Mouse (Mus musculus): Measurements from ENCODE around the gene Olfr284.

Gene Olfr284

GRCm38 (mm10) chr15:98340887-98341286 is at the start of gene Olfr284:
TSS of gene Olfr284 (minus strand) at chr15:98340987.
- DNase-seq: no peak

GRCm38 (mm10) chr15:98389796-98390195 is 49.0 kb upstream of the Olfr284 start:
- peak; percentile 86 for DNase-seq

- peak; percentile 10 for DNase-seq
Measured at GRCm38 (mm10) chr15:98387621-98388020, 46.8 kb upstream of the Olfr284 start.

- no peak for DNase-seq
Measured at GRCm38 (mm10) chr15:98380846-98381245, 40.1 kb upstream of the Olfr284 start, which contains the start of gene Olfr283. TSS of gene Olfr283 (minus strand) at chr15:98380946.

DNA sequence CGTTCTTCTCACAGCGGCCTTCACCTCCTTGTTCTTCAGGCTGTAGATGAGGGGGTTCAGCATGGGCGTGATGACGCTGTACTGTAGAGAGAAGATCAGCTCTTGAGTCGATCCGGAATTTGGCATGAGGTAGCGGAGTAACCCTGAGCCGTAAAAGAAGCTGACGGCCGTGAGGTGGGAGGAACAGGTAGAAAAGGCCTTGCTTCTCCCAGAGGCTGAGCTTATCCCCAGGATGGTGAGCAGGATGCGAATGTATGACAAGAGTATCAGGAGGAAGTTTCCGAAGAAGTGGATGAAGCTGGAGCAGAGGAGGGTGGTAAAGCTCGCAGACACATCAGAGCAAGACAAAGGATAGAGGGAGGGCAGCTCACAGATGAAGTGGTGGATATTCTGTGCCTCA is 37.4 kb upstream of the Olfr284 start:
- no peak for DNase-seq

DNA sequence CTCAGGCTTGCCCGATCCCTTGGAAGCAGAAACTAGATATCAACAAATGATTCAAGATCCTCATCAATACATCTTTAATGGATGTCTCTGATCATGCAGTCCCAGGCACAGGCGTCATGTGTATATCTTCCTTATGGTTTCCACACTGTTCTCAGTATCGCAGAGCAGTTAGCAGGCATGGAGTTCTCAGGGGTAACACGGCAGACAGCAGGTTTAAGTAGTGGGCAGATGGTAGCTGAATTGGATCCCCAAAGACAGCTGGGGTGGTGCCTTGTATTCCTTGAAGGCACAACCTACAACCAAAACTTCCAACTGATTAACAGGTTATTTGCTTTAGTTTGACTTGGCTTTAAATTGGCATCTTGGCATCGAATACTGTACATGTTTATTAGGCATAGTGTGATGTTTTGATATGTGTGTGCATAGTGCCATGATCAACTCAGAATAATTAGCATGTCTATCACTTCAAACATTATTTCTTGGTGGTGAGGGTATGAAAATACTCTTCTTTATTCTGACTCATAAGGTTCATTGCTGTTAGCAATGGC is 23.5 kb downstream of the Olfr284 start, which contains the start of gene Olfr285:
Olfr285 (minus strand) TSS at position 177 of the 548 bp plus-strand sequence.
- DNase-seq: no peak

DNA sequence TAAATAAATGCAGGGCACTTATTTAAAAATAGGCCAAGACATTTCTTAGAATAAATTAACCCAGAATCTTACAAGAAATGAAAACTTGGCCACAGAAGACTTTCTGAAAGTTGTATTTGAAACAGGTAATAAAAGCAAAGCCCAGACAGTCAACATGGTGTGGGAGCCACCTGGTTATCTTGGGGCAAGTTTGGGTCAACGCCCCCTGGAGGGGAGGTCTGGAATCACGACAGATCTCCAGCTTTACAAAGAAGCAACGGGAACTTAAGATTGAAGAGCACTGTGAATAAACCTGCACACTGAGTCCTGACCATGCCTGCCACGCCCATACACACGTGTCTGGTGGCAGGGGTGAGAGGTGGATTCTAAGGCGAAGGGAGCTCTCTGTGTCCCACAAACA is 25.1 kb downstream of the Olfr284 start:
- no peak for DNase-seq

DNA sequence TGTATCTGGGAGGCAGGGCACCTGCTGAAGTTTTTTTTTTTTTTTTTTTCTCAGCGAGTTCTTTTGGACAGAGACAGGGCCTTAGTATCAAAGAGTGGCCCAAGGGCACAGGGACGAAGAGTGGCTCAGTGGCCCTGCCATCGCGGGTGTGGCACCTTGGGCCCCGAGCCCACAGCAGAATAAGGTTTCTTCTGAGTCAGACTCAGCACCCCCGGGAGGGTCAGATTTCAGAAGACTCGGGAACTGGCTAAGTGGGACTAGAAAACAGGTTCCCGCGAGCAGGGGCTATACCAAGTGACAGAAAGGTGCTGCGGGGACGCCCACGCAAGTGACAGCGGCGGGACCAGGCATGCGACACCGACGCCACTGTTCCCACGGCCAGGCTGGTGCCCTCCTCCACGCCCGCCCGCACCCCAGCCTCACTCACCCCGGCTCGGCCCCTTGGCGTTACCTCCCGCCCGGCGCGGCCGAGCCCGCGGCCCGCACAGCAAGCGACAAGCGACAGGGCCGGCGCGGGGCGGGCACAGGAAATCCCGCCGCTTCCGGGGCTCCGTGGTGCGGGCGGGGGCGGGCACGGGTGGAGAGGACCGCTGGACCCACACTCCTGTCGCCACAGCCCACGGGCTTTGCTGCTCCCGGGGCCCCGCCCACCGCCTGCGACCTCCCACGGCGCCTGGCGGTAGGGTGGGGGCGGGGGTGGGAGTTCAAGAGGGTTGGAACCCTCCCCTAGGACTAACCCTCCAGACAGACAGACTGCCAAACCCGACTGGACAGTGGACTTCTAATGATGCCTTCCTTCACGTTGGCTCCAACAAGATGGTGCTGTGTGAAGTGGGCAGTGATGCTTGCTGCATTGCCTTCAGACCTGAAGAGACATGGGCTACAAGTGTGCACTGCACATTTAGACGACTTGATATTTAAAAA is 44.9 kb downstream of the Olfr284 start, which contains the start of gene Zfp641:
Zfp641 (minus strand) TSS at position 534 of the 924 bp plus-strand sequence.
- DNase-seq: peak; percentile 58

DNA sequence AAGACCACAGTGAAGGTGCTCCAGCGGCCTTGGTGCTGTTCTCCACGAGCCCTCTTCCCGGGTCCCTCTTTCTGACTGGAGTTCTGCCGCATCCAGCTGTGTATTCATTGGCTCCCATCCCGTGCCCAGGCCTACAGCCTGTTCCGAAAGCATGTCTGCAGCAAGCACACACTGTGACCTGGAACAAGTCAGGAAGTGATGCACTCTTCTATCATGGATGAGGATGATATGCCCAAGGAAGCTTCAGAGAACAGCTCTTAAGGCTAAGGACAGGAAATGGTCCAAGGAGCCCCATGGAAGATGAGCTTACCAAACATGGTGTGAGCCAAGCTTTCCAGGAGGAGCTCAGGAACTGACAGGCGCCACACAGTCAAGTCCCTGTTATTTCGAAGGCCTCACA is 47.1 kb downstream of the Olfr284 start:
- DNase-seq: no peak
